Mouse (Mus musculus) brain, embryonic 14.5 days (tissue): Measurements from ENCODE around the gene Lmbrd2.

Experiments used
- CTCF ChIP-seq: fragments of 200-500 bp; IDR thresholded peaks from 2 replicates; pipeline ENCODE4 v1.5.1; 2012; ENCODE audit warnings: inconsistent platforms, mild to moderate bottlenecking, moderate library complexity, borderline replicate concordance; ENCODE audit not compliant: insufficient read depth, insufficient read length; ENCODE audit errors: extremely low read depth
- POLR2A ChIP-seq: fragments of 200-500 bp; IDR thresholded peaks from 2 replicates; pipeline ENCODE4 v1.6.1; 2012; ENCODE audit warnings: mild to moderate bottlenecking, inconsistent platforms, borderline replicate concordance; ENCODE audit not compliant: poor library complexity, insufficient read depth, insufficient read length, severe bottlenecking; ENCODE audit errors: extremely low read depth

GRCm38 (mm10) chr15:9094366-9094750 is 46.0 kb upstream of the Lmbrd2 start:
- TF ChIP-seq POLR2A: no peak
- no peak for TF ChIP-seq CTCF
